Mouse (Mus musculus) hindbrain, embryonic 12.5 days (tissue): ENCODE measurements around the gene Osm. TPM values are rescaled to one million over a fixed set of nuclear protein-coding genes. Genes with fewer than 3 reads are reported as not detected.

Experiments used
- ATAC-seq: fragments of 200-750 bp; cut with Nextera tagmentation; 2 replicates; pipeline ENCODE4 v1.8.0; 2017; ENCODE audit warnings: moderate TSS enrichment; ENCODE audit not compliant: low FRiP score
- H3K27ac ChIP-seq: fragments of 300-500 bp; sonication (generic); 2 replicates; pipeline ENCODE4 v1.5.1; 2016; ENCODE audit warnings: mild to moderate bottlenecking
- H3K27me3 ChIP-seq: fragments of 300-500 bp; sonication (generic); 2 replicates; pipeline ENCODE4 v1.6.1; 2016; ENCODE audit warnings: mild to moderate bottlenecking
- H3K36me3 ChIP-seq: fragments of 300-500 bp; sonication (generic); 2 replicates; pipeline ENCODE4 v1.6.1; 2016; ENCODE audit warnings: mild to moderate bottlenecking
- H3K4me1 ChIP-seq: fragments of 300-500 bp; sonication (generic); 2 replicates; pipeline ENCODE4 v1.6.1; 2016
- H3K4me2 ChIP-seq: fragments of 300-500 bp; sonication (generic); replicated peaks from 2 replicates; pipeline ENCODE4 v1.6.1; 2016; ENCODE audit warnings: mild to moderate bottlenecking
- H3K4me3 ChIP-seq: fragments of 300-500 bp; sonication (generic); 2 replicates; pipeline ENCODE4 v1.5.1; 2016; ENCODE audit warnings: mild to moderate bottlenecking
- H3K9ac ChIP-seq: fragments of 300-500 bp; sonication (generic); 2 replicates; pipeline ENCODE4 v1.6.1; 2016; ENCODE audit warnings: mild to moderate bottlenecking, moderate library complexity
- H3K9me3 ChIP-seq: fragments of 300-500 bp; sonication (generic); replicated peaks from 2 replicates; pipeline ENCODE4 v1.6.1; 2016; ENCODE audit warnings: mild to moderate bottlenecking
- WGBS: fragments of 180-500 bp; shearing (Covaris S2); methylation state at CpG from one replicate; pipeline ENCODE4 v1.1.7; 2016; 5-methylcytosine and 5-hydroxymethylcytosine counted together
- polyA plus RNA-seq: library from polyadenylated mRNA; unstranded; fragments of >200 nt; fragmentation: Nextera tagmentation; extraction: Ambion mirVana; gene quantifications from 2 replicates; pipeline ENCODE4 v1.2.1, GENCODE M21; 2016

Osm gene
- polyA plus RNA-seq, 1 experiment from 2014 or later = not detected

GRCm38 (mm10) chr11:4202995-4203704, 33.1 kb upstream of the Osm start:
- Histone ChIP-seq H3K27me3 (no peaks in the 10 kb centered on the region), H3K9ac (no peak overlapping the region), H3K9me3 (no peaks in the 10 kb centered on the region), H3K36me3 (peaks cover 16% of the 10 kb centered on the region; the same call in 1 of the 2 replicates), H3K4me2 (no peak overlapping the region), H3K4me1 (no peaks in the 10 kb centered on the region), H3K27ac (no peak overlapping the region), H3K4me3 (no peak overlapping the region)
- no peak for ATAC-seq
- 88% methylated on average over 12 of the region's 12 CpGs for WGBS

- no peak overlapping the region for H3K4me3 ChIP-seq
- no peak overlapping the region for H3K4me2 ChIP-seq
- no peaks in the 10 kb centered on the region for H3K9me3 ChIP-seq
- H3K27ac ChIP-seq = no peak overlapping the region
- no peak for ATAC-seq
- H3K9ac ChIP-seq = no peak overlapping the region
- H3K36me3 ChIP-seq = peaks cover 20% of the 10 kb centered on the region; the same call in 1 of the 2 replicates
- H3K27me3 ChIP-seq = no peaks in the 10 kb centered on the region
- H3K4me1 ChIP-seq = no peaks in the 10 kb centered on the region
- 51% methylated on average over 2 of the region's 2 CpGs for WGBS
These were observed 32.5 kb upstream of the Osm start for GRCm38 (mm10) chr11:4203705-4204074.

- 90% methylated on average over 5 of the region's 5 CpGs for WGBS
- Histone ChIP-seq H3K9me3 (no peaks in the 10 kb centered on the region), H3K27me3 (no peaks in the 10 kb centered on the region), H3K4me3 (no peak overlapping the region), H3K4me2 (no peak overlapping the region), H3K9ac (no peak overlapping the region), H3K4me1 (no peaks in the 10 kb centered on the region), H3K27ac (no peak overlapping the region), H3K36me3 (peaks cover 33% of the 10 kb centered on the region)
- no peak for ATAC-seq
These were observed 31.0 kb upstream of the Osm start for GRCm38 (mm10) chr11:4205097-4205655.

- Histone ChIP-seq H3K27ac (no peak overlapping the region), H3K4me3 (no peak overlapping the region), H3K36me3 (peaks cover 40% of the 10 kb centered on the region), H3K4me2 (no peak overlapping the region), H3K4me1 (no peaks in the 10 kb centered on the region), H3K27me3 (no peaks in the 10 kb centered on the region), H3K9me3 (no peaks in the 10 kb centered on the region), H3K9ac (no peak overlapping the region)
- ATAC-seq = no peak
- WGBS = 92% methylated on average over 7 of the region's 7 CpGs
These were observed 30.3 kb upstream of the Osm start for GRCm38 (mm10) chr11:4205951-4206350.

GRCm38 (mm10) chr11:4206563-4206962, 29.7 kb upstream of the Osm start:
- Histone ChIP-seq H3K9ac (no peak overlapping the region), H3K36me3 (peaks cover 41% of the 10 kb centered on the region), H3K4me1 (no peaks in the 10 kb centered on the region), H3K4me2 (no peak overlapping the region), H3K27ac (no peak overlapping the region), H3K9me3 (no peaks in the 10 kb centered on the region), H3K27me3 (no peaks in the 10 kb centered on the region), H3K4me3 (no peak overlapping the region)
- no peak for ATAC-seq
- 77% methylated on average over 6 of the region's 6 CpGs for WGBS

- Histone ChIP-seq H3K27ac (no peak overlapping the region), H3K4me1 (no peaks in the 10 kb centered on the region), H3K9ac (no peak overlapping the region), H3K9me3 (no peaks in the 10 kb centered on the region), H3K4me3 (no peak overlapping the region), H3K4me2 (no peak overlapping the region), H3K36me3 (peaks cover 44% of the 10 kb centered on the region), H3K27me3 (no peaks in the 10 kb centered on the region)
- WGBS = 95% methylated on average over 9 of the region's 9 CpGs
- no peak for ATAC-seq
These were observed 28.6 kb upstream of the Osm start for GRCm38 (mm10) chr11:4207655-4208054.

- Histone ChIP-seq H3K9ac (no peak overlapping the region), H3K36me3 (peaks cover 61% of the 10 kb centered on the region), H3K27ac (no peak overlapping the region), H3K9me3 (no peaks in the 10 kb centered on the region), H3K4me2 (no peak overlapping the region), H3K27me3 (no peaks in the 10 kb centered on the region), H3K4me3 (no peak overlapping the region), H3K4me1 (no peaks in the 10 kb centered on the region)
- no peak for ATAC-seq
- 86% methylated on average over 5 of the region's 5 CpGs for WGBS
These were observed 26.7 kb upstream of the Osm start for GRCm38 (mm10) chr11:4209556-4209955.

GRCm38 (mm10) chr11:4210786-4211185, 25.4 kb upstream of the Osm start:
- WGBS = 61% methylated on average over 1 of the region's 1 CpGs
- Histone ChIP-seq H3K36me3 (peaks cover 67% of the 10 kb centered on the region), H3K4me3 (no peak overlapping the region), H3K27ac (no peak overlapping the region), H3K9me3 (no peaks in the 10 kb centered on the region), H3K4me2 (no peak overlapping the region), H3K27me3 (no peaks in the 10 kb centered on the region), H3K9ac (no peak overlapping the region), H3K4me1 (no peaks in the 10 kb centered on the region)
- ATAC-seq = no peak

- H3K4me1 ChIP-seq = no peaks in the 10 kb centered on the region; the same call in 1 of the 2 replicates
- H3K27ac ChIP-seq = no peak overlapping the region
- H3K27me3 ChIP-seq = peaks cover 8% of the 10 kb centered on the region; the same call in 1 of the 2 replicates
- 93% methylated on average over 10 of the region's 10 CpGs for WGBS
- no peak overlapping the region for H3K9ac ChIP-seq
- no peaks in the 10 kb centered on the region for H3K9me3 ChIP-seq
- peaks cover 53% of the 10 kb centered on the region for H3K36me3 ChIP-seq
- no peak for ATAC-seq
- no peak overlapping the region for H3K4me2 ChIP-seq
- no peak overlapping the region for H3K4me3 ChIP-seq
These were observed 23.1 kb upstream of the Osm start for GRCm38 (mm10) chr11:4213107-4213506.

GRCm38 (mm10) chr11:4214572-4214971, 21.6 kb upstream of the Osm start:
- no peak for ATAC-seq
- H3K27me3 ChIP-seq = peaks cover 21% of the 10 kb centered on the region
- H3K4me2 ChIP-seq = no peak overlapping the region
- H3K4me1 ChIP-seq = peaks cover 4% of the 10 kb centered on the region; the same call in 1 of the 2 replicates
- peaks cover 42% of the 10 kb centered on the region for H3K36me3 ChIP-seq
- H3K4me3 ChIP-seq = no peak overlapping the region
- H3K9me3 ChIP-seq = no peaks in the 10 kb centered on the region
- H3K9ac ChIP-seq = no peak overlapping the region
- H3K27ac ChIP-seq = no peak overlapping the region
- 94% methylated on average over 14 of the region's 14 CpGs for WGBS

GRCm38 (mm10) chr11:4215061-4215460, 21.2 kb upstream of the Osm start:
- no peak overlapping the region for H3K27ac ChIP-seq
- peaks cover 23% of the 10 kb centered on the region for H3K27me3 ChIP-seq
- H3K4me2 ChIP-seq = no peak overlapping the region
- peaks cover 37% of the 10 kb centered on the region for H3K36me3 ChIP-seq
- H3K9me3 ChIP-seq = no peaks in the 10 kb centered on the region
- H3K9ac ChIP-seq = no peak overlapping the region
- 89% methylated on average over 10 of the region's 10 CpGs for WGBS
- peaks cover 4% of the 10 kb centered on the region; the same call in 1 of the 2 replicates for H3K4me1 ChIP-seq
- ATAC-seq = no peak
- H3K4me3 ChIP-seq = no peak overlapping the region

- Histone ChIP-seq H3K27ac (no peak overlapping the region), H3K9me3 (no peaks in the 10 kb centered on the region), H3K4me1 (peaks cover 4% of the 10 kb centered on the region; the same call in 1 of the 2 replicates), H3K4me2 (no peak overlapping the region), H3K4me3 (no peak overlapping the region), H3K27me3 (peaks cover 25% of the 10 kb centered on the region), H3K36me3 (peaks cover 27% of the 10 kb centered on the region), H3K9ac (no peak overlapping the region)
- ATAC-seq = no peak
- WGBS = 84% methylated on average over 9 of the region's 9 CpGs
These were observed 19.8 kb upstream of the Osm start for GRCm38 (mm10) chr11:4216248-4217000.
